Mouse (Mus musculus): ENCODE results near the gene B9d1. TPM values are rescaled to one million over a fixed set of nuclear protein-coding genes. Genes with fewer than 3 reads are reported as not detected.

Gene B9d1
- polyA plus RNA-seq, 1 experiment from 2014 or later: 41.7 TPM

- under 1% methylated on average over 61 of the region's 62 CpGs for WGBS
- Histone ChIP-seq H3K4me2 (ENCODE audit: low read depth, low read length, severe bottlenecking) (peak within 1 kb of the TSS; percentile 74), H3K27ac (ENCODE audit: low read depth, low read length) (peak within 1 kb of the TSS; percentile 81), H3K4me1 (replicated peaks; ENCODE audit: control insufficient read depth, insufficient read depth, low read length) (peaks cover 6% of the 10 kb centered on the region), H3K4me3 (ENCODE audit: low read depth, low read length) (peak within 1 kb of the TSS; percentile 61), H3K9ac (ENCODE audit: low read length) (peak within 1 kb of the TSS; percentile 74), H3K27me3 (ENCODE audit: control insufficient read depth, insufficient read depth, low read length) (no peaks in the 10 kb centered on the region), H3K9me3 (ENCODE audit: control insufficient read depth, low read length) (no peaks in the 10 kb centered on the region), H3K36me3 (ENCODE audit: control insufficient read depth, insufficient read depth, low read length) (peaks cover 31% of the 10 kb centered on the region)
- ATAC-seq (replicated peaks; ENCODE audit: low FRiP score): peak; percentile 97
- peak; percentile 100 for DNase-seq (ENCODE audit: low spot score)
Observed at GRCm38 (mm10) chr11:61494129-61494997, 10.6 kb upstream of the B9d1 start, which contains the start of gene Mapk7. Mapk7 (minus strand) TSS chr11:61494406.

- H3K27ac ChIP-seq (ENCODE audit: low read depth, low read length): no peak overlapping the region
- WGBS: 88% methylated on average over 2 of the region's 2 CpGs
Observed at GRCm38 (mm10) chr11:61495528-61495927, 9.4 kb upstream of the B9d1 start.

GRCm38 (mm10) chr11:61497490-61497889 is 7.5 kb upstream of the B9d1 start:
- Histone ChIP-seq H3K9me3 (ENCODE audit: control insufficient read depth, low read length) (no peaks in the 10 kb centered on the region), H3K27ac (ENCODE audit: low read depth, low read length) (no peak overlapping the region), H3K36me3 (ENCODE audit: control insufficient read depth, insufficient read depth, low read length) (peaks cover 2% of the 10 kb centered on the region; the same call in 1 of the 2 replicates), H3K27me3 (ENCODE audit: control insufficient read depth, insufficient read depth, low read length) (no peaks in the 10 kb centered on the region), H3K4me3 (ENCODE audit: low read depth, low read length) (no peak overlapping the region), H3K4me2 (ENCODE audit: low read depth, low read length, severe bottlenecking) (no peak overlapping the region), H3K9ac (ENCODE audit: low read length) (no peak overlapping the region), H3K4me1 (replicated peaks; ENCODE audit: control insufficient read depth, insufficient read depth, low read length) (peaks cover 6% of the 10 kb centered on the region)
- ATAC-seq (replicated peaks; ENCODE audit: low FRiP score) (no peak), DNase-seq (ENCODE audit: low spot score) (no peak)
- WGBS: 71% methylated on average over 1 of the region's 1 CpGs

More at GRCm38 (mm10) chr11:61495528-61495927, 9.4 kb upstream of the B9d1 start:
- Histone ChIP-seq H3K4me2 (ENCODE audit: low read depth, low read length, severe bottlenecking) (no peak overlapping the region), H3K9ac (ENCODE audit: low read length) (no peak overlapping the region), H3K9me3 (ENCODE audit: control insufficient read depth, low read length) (no peaks in the 10 kb centered on the region), H3K27me3 (ENCODE audit: control insufficient read depth, insufficient read depth, low read length) (no peaks in the 10 kb centered on the region), H3K4me3 (ENCODE audit: low read depth, low read length) (no peak overlapping the region), H3K4me1 (replicated peaks; ENCODE audit: control insufficient read depth, insufficient read depth, low read length) (peaks cover 6% of the 10 kb centered on the region), H3K36me3 (ENCODE audit: control insufficient read depth, insufficient read depth, low read length) (peaks cover 19% of the 10 kb centered on the region)
- ATAC-seq (replicated peaks; ENCODE audit: low FRiP score): no peak
- DNase-seq (ENCODE audit: low spot score): peak; percentile 15

- no peak overlapping the region for H3K4me3 ChIP-seq (ENCODE audit: low read depth, low read length)
- DNase-seq (ENCODE audit: low spot score): no peak
- no peak overlapping the region for H3K27ac ChIP-seq (ENCODE audit: low read depth, low read length)
- H3K4me2 ChIP-seq (ENCODE audit: low read depth, low read length, severe bottlenecking): no peak overlapping the region
- no peaks in the 10 kb centered on the region for H3K27me3 ChIP-seq (ENCODE audit: control insufficient read depth, insufficient read depth, low read length)
- no peaks in the 10 kb centered on the region for H3K36me3 ChIP-seq (ENCODE audit: control insufficient read depth, insufficient read depth, low read length)
- no peaks in the 10 kb centered on the region for H3K9me3 ChIP-seq (ENCODE audit: control insufficient read depth, low read length)
- no peak overlapping the region for H3K9ac ChIP-seq (ENCODE audit: low read length)
- 85% methylated on average over 6 of the region's 6 CpGs for WGBS
- ATAC-seq (replicated peaks; ENCODE audit: low FRiP score): no peak
- H3K4me1 ChIP-seq (replicated peaks; ENCODE audit: control insufficient read depth, insufficient read depth, low read length): no peaks in the 10 kb centered on the region
Observed at GRCm38 (mm10) chr11:61498736-61499504, 6.0 kb upstream of the B9d1 start.

GRCm38 (mm10) chr11:61503933-61504332 is 1.0 kb upstream of the B9d1 start:
- no peak overlapping the region for H3K27ac ChIP-seq (ENCODE audit: low read depth, low read length)
- H3K27me3 ChIP-seq (ENCODE audit: control insufficient read depth, insufficient read depth, low read length): no peaks in the 10 kb centered on the region
- no peak overlapping the region for H3K4me3 ChIP-seq (ENCODE audit: low read depth, low read length)
- H3K4me1 ChIP-seq (replicated peaks; ENCODE audit: control insufficient read depth, insufficient read depth, low read length): peaks cover 3% of the 10 kb centered on the region
- H3K4me2 ChIP-seq (ENCODE audit: low read depth, low read length, severe bottlenecking): no peak overlapping the region
- ATAC-seq (replicated peaks; ENCODE audit: low FRiP score) (no peak), DNase-seq (ENCODE audit: low spot score) (no peak)
- peak overlapping the region; percentile 70 for H3K9ac ChIP-seq (ENCODE audit: low read length)
- H3K36me3 ChIP-seq (ENCODE audit: control insufficient read depth, insufficient read depth, low read length): no peaks in the 10 kb centered on the region
- 82% methylated on average over 8 of the region's 8 CpGs for WGBS
- H3K9me3 ChIP-seq (ENCODE audit: control insufficient read depth, low read length): no peaks in the 10 kb centered on the region

- no peak for ATAC-seq (replicated peaks; ENCODE audit: low FRiP score)
- Histone ChIP-seq H3K4me3 (ENCODE audit: low read depth, low read length) (no peak overlapping the region), H3K4me2 (ENCODE audit: low read depth, low read length, severe bottlenecking) (no peak overlapping the region), H3K9me3 (ENCODE audit: control insufficient read depth, low read length) (no peaks in the 10 kb centered on the region), H3K27ac (ENCODE audit: low read depth, low read length) (no peak overlapping the region), H3K27me3 (ENCODE audit: control insufficient read depth, insufficient read depth, low read length) (no peaks in the 10 kb centered on the region), H3K9ac (ENCODE audit: low read length) (no peak overlapping the region), H3K4me1 (replicated peaks; ENCODE audit: control insufficient read depth, insufficient read depth, low read length) (no peaks in the 10 kb centered on the region), H3K36me3 (ENCODE audit: control insufficient read depth, insufficient read depth, low read length) (no peaks in the 10 kb centered on the region; the same call in 1 of the 2 replicates)
- WGBS: 29% methylated on average over 3 of the region's 3 CpGs
- peak; percentile 73 for DNase-seq (ENCODE audit: low spot score)
Observed at GRCm38 (mm10) chr11:61514953-61515352, 10.0 kb downstream of the B9d1 start.

GRCm38 (mm10) chr11:61517971-61518370 is 13.0 kb downstream of the B9d1 start:
- Histone ChIP-seq H3K4me3 (ENCODE audit: low read depth, low read length) (no peak overlapping the region), H3K36me3 (ENCODE audit: control insufficient read depth, insufficient read depth, low read length) (no peaks in the 10 kb centered on the region; the same call in 1 of the 2 replicates), H3K9ac (ENCODE audit: low read length) (no peak overlapping the region), H3K27ac (ENCODE audit: low read depth, low read length) (no peak overlapping the region), H3K4me1 (replicated peaks; ENCODE audit: control insufficient read depth, insufficient read depth, low read length) (no peaks in the 10 kb centered on the region), H3K9me3 (ENCODE audit: control insufficient read depth, low read length) (no peaks in the 10 kb centered on the region), H3K27me3 (ENCODE audit: control insufficient read depth, insufficient read depth, low read length) (no peaks in the 10 kb centered on the region), H3K4me2 (ENCODE audit: low read depth, low read length, severe bottlenecking) (no peak overlapping the region)
- ATAC-seq (replicated peaks; ENCODE audit: low FRiP score) (no peak), DNase-seq (ENCODE audit: low spot score) (no peak)
- 87% methylated on average over 1 of the region's 1 CpGs for WGBS

GRCm38 (mm10) chr11:61518871-61519270 is 13.9 kb downstream of the B9d1 start:
- 90% methylated on average over 3 of the region's 3 CpGs for WGBS

More at GRCm38 (mm10) chr11:61518871-61519270, 13.9 kb downstream of the B9d1 start:
- no peak overlapping the region for H3K4me2 ChIP-seq (ENCODE audit: low read depth, low read length, severe bottlenecking)
- H3K27ac ChIP-seq (ENCODE audit: low read depth, low read length): no peak overlapping the region
- no peaks in the 10 kb centered on the region for H3K9me3 ChIP-seq (ENCODE audit: control insufficient read depth, low read length)
- no peak overlapping the region for H3K4me3 ChIP-seq (ENCODE audit: low read depth, low read length)
- no peak for DNase-seq (ENCODE audit: low spot score)
- no peak overlapping the region for H3K9ac ChIP-seq (ENCODE audit: low read length)
- no peaks in the 10 kb centered on the region for H3K27me3 ChIP-seq (ENCODE audit: control insufficient read depth, insufficient read depth, low read length)
- H3K36me3 ChIP-seq (ENCODE audit: control insufficient read depth, insufficient read depth, low read length): no peaks in the 10 kb centered on the region; the same call in 1 of the 2 replicates
- ATAC-seq (replicated peaks; ENCODE audit: low FRiP score): no peak
- H3K4me1 ChIP-seq (replicated peaks; ENCODE audit: control insufficient read depth, insufficient read depth, low read length): no peaks in the 10 kb centered on the region
